Mouse (Mus musculus) ovary, postnatal 14 days (tissue): ENCODE data around the gene Frmpd4.
A peak's percentile ranks its signal among the peaks of the same experiment; 100 is the strongest.

Experiments
- DNase-seq: peaks from one replicate; pipeline ENCODE4 v3.0.0; 2022; ENCODE audit warnings: low spot score

Gene Frmpd4

GRCm38 (mm10) chrX:168124043-168124442 is 453.0 kb downstream of the Frmpd4 start:
- no peak for DNase-seq

- DNase-seq, result peak; percentile 0
Observed at GRCm38 (mm10) chrX:168123589-168123965, 453.5 kb downstream of the Frmpd4 start.

GRCm38 (mm10) chrX:168122806-168123588 is 454.0 kb downstream of the Frmpd4 start:
- peak; percentile 1 for DNase-seq

GRCm38 (mm10) chrX:168041589-168041988 is 535.4 kb downstream of the Frmpd4 start:
- DNase-seq, result no peak

GRCm38 (mm10) chrX:168020574-168021145 is 556.4 kb downstream of the Frmpd4 start:
- no peak for DNase-seq

- DNase-seq, result no peak
Observed at GRCm38 (mm10) chrX:168017792-168018191, 559.2 kb downstream of the Frmpd4 start.

- no peak for DNase-seq
Observed at GRCm38 (mm10) chrX:167984835-167985234, 592.2 kb downstream of the Frmpd4 start.

GRCm38 (mm10) chrX:167951207-167951606 is 625.8 kb downstream of the Frmpd4 start:
- DNase-seq, result no peak

GRCm38 (mm10) chrX:167909483-167909882 is 667.5 kb downstream of the Frmpd4 start:
- DNase-seq, result no peak

- DNase-seq, result no peak
Observed at GRCm38 (mm10) chrX:167901046-167901445, 676.0 kb downstream of the Frmpd4 start.

GRCm38 (mm10) chrX:167854821-167855220 is 722.2 kb downstream of the Frmpd4 start:
- DNase-seq, result no peak

GRCm38 (mm10) chrX:167832543-167832942 is 744.5 kb downstream of the Frmpd4 start:
- DNase-seq, result no peak

GRCm38 (mm10) chrX:167828456-167828855 is 748.6 kb downstream of the Frmpd4 start:
- DNase-seq, result no peak

GRCm38 (mm10) chrX:167817363-167817762 is 759.7 kb downstream of the Frmpd4 start:
- DNase-seq, result no peak

- DNase-seq, result no peak
Observed at GRCm38 (mm10) chrX:167810120-167810519, 766.9 kb downstream of the Frmpd4 start.

GRCm38 (mm10) chrX:167808572-167808971 is 768.5 kb downstream of the Frmpd4 start:
- DNase-seq, result no peak

- DNase-seq, result no peak
Observed at GRCm38 (mm10) chrX:167788737-167789136, 788.3 kb downstream of the Frmpd4 start.

- no peak for DNase-seq
Observed at GRCm38 (mm10) chrX:167783526-167783925, 793.5 kb downstream of the Frmpd4 start.

GRCm38 (mm10) chrX:167719564-167719981 is 857.5 kb downstream of the Frmpd4 start:
- no peak for DNase-seq

- no peak for DNase-seq
Observed at GRCm38 (mm10) chrX:167719092-167719491, 857.9 kb downstream of the Frmpd4 start.

- no peak for DNase-seq
Observed at GRCm38 (mm10) chrX:167654806-167655495, 922.1 kb downstream of the Frmpd4 start.

- DNase-seq, result no peak
Observed at GRCm38 (mm10) chrX:167654249-167654648, 922.8 kb downstream of the Frmpd4 start.

- no peak for DNase-seq
Observed at GRCm38 (mm10) chrX:167597639-167598217, 979.3 kb downstream of the Frmpd4 start.
